Mouse (Mus musculus) CH12.LX (cell line): ENCODE results near the gene Fthl17e.
A peak's percentile ranks its signal among the peaks of the same experiment; 100 is the strongest.
"Not testable (repeated sequence)": the region's sequence is repeated elsewhere in the genome, so short reads cannot be mapped to it uniquely, and the experiment has no call there.

Source experiments
- CTCF ChIP-seq, 2 experiments: IDR thresholded peaks in 1 of 2; conservative IDR thresholded peaks in 1 of 2; 2 replicates each; pipeline ENCODE4 v1.5.1; 2011 to 2012; ENCODE audit warnings: low read depth in 2 of 2, low read length in 2 of 2, improper control_type of control experiment in 1 of 2, inconsistent platforms in 1 of 2, mild to moderate bottlenecking in 1 of 2, moderate library complexity in 1 of 2
- EP300 ChIP-seq: IDR thresholded peaks from 2 replicates; pipeline ENCODE4 v1.6.1; 2011; ENCODE audit warnings: low read length, improper control_type of control experiment
- GABPA ChIP-seq: IDR thresholded peaks from 2 replicates; pipeline ENCODE4 v1.6.1; 2012; ENCODE audit warnings: low read depth, low read length, improper control_type of control experiment, inconsistent platforms; ENCODE audit not compliant: insufficient replicate concordance
- MAFK ChIP-seq: IDR thresholded peaks from 2 replicates; pipeline ENCODE4 v1.6.1; 2011; ENCODE audit warnings: low read length, improper control_type of control experiment; ENCODE audit not compliant: insufficient replicate concordance
- MAX ChIP-seq: IDR thresholded peaks from 2 replicates; pipeline ENCODE4 v1.6.1; 2011; ENCODE audit warnings: low read length, improper control_type of control experiment
- MEF2A ChIP-seq: IDR thresholded peaks from 2 replicates; pipeline ENCODE4 v1.6.1; 2014; ENCODE audit warnings: low read depth, mild to moderate bottlenecking, inconsistent platforms, low read length, improper control_type of control experiment, borderline replicate concordance
- NRF1 ChIP-seq: IDR thresholded peaks from 2 replicates; pipeline ENCODE4 v1.6.1; 2014; ENCODE audit warnings: low read depth, mild to moderate bottlenecking, inconsistent platforms, low read length, improper control_type of control experiment, moderate library complexity
- POLR2A ChIP-seq: IDR thresholded peaks from 2 replicates; pipeline ENCODE4 v1.6.1; 2011; ENCODE audit warnings: low read depth, mild to moderate bottlenecking, improper control_type of control experiment, low read length
- ZC3H11A ChIP-seq: IDR thresholded peaks from 2 replicates; pipeline ENCODE4 v1.6.1; 2012; ENCODE audit warnings: low read depth, mild to moderate bottlenecking, inconsistent platforms, low read length, improper control_type of control experiment
- ZNF384 ChIP-seq: IDR thresholded peaks from 2 replicates; pipeline ENCODE4 v1.6.1; 2012; ENCODE audit warnings: low read depth, low read length, improper control_type of control experiment, inconsistent platforms

DNA sequence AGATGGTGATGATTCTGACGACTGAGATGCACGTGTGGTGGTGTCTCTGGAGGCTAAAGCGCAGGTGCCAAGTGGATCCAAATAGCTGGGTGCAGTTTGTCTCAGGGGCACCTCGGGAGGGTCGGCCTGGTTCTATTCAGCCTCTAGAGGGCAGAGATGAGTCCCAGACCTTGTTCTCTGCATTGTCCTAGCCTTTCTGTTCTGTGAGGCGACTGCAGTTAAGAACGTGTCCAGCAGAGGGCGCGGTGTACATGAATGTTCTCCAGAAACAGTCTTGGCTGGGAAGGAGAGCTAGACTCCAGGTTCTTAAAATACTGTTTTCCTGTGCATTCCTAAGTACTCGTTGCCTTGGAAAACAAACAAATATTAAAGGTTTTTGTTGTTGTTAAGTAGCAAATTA is 44.4 kb downstream of the Fthl17e start:
- TF ChIP-seq EP300, MEF2A, MAFK, GABPA, ZNF384, POLR2A, ZC3H11A, MAX, NRF1: not testable (repeated sequence)
- peak in 1 of 2 experiments; percentile 55; a peak in 2 of 4 replicates for TF ChIP-seq CTCF (conservative IDR thresholded peaks at IDR 0.05 in 1 of 2, IDR thresholded peaks at IDR 0.05 in 1 of 2; ENCODE audit: low read depth in 2 of 2, low read length in 2 of 2)
